Mouse (Mus musculus) thymus, postnatal 14 days (tissue): ENCODE results near the gene Slc4a2.

Source experiments
- DNase-seq: peaks from one replicate; pipeline ENCODE4 v3.0.0; 2021

The Slc4a2 gene

GRCm38 (mm10) chr5:24423129-24424003 lies at the start of gene Slc4a2, which contains the start of gene Cdk5:
Gene Slc4a2, plus strand, starts transcription at chr5:24423837.
Gene Cdk5, minus strand, starts transcription at chr5:24423530.
- peak; percentile 99 for DNase-seq

DNA sequence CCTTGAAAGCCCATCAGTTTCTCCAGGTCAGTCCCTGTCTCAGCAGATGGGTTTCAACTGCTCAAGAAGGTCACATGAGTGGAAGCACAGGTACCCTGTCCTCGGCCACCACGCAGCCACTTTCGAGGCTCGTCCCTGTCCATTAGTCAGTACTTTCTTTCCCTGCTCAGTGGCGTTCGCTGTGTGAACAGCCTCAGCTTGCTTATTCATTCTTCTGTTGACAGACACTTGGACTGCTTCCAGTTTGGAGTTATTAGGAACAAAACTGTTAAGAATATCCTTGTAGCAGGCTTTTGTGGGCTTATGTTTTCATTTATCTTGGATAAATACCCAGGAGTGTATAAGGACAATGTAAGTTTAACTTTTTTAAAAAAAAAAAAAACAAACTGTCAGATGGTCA lies 49.4 kb upstream of the Slc4a2 start:
- DNase-seq, result no peak

DNA sequence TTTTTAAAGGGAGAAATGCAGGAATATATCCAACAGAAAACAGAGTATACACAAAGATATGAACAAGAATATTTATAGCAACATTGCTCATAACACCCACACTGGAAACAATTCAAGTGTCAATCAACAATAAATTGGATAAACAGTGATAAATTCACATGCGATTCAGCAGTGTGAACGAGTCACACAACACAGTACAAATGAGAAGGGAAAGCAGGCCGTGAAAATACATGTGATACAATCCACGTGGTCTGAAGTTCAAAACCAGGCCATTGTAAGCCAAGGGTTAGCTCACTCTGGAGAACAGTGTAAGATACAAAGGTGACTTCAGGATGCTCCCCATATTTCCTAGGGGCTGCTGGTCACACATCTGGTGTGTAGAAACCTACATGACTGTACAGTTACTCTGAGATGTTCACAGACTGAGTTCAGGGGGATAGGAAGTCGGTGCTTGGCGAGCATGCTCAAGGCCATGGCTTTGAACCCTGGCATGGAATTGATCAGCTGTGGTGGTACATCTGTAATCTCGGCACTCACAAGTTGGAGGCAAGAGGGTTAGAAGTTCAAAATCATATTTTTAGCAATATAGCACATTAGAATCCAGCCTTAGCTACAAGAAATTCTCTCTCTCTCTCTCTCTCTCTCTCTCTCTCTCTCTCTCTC lies 48.8 kb upstream of the Slc4a2 start:
- no peak for DNase-seq

DNA sequence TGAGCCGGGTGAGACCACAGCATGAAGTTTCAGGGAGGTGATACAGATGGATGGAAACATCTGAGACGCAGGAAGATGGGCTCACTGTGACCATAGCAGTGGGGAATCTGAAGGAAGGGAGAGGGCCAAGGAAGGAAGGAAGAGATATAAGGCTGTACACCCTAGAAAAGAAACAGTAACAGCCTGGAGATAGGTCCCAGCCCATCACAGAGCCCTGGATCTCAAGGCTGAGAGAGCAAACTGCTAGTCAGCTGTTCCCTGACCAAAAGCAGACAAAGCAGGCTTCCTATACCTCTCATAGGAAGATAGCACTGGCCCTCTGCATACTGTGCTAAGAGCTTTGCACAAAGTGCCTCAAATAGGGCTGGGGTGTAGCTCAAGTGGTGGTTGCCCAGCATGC lies 44.9 kb upstream of the Slc4a2 start:
- DNase-seq, result no peak

- no peak for DNase-seq
Measured at GRCm38 (mm10) chr5:24379501-24379900, 44.1 kb upstream of the Slc4a2 start.

DNA sequence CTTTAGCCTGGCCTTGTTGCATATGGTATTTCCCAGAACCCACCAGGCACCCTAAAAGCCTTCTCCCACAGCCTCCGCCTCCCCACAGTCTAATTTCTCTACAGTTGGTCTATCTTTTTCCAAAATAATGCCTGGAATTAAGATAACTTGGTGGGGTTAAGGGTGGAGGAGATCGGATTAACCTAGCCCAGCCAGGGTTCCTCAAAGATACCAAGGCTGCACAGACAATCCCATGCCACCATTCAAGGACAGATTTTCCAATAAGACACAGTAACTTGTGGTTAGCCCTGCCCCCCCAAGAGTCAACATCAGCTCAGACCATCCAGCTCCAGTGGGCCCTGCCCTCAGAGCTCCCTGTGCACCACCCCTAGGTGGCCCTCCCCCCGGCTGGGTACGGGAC lies 43.1 kb upstream of the Slc4a2 start:
- DNase-seq, result no peak

- DNase-seq, result no peak
Measured at GRCm38 (mm10) chr5:24381486-24381885, 42.2 kb upstream of the Slc4a2 start.

DNA sequence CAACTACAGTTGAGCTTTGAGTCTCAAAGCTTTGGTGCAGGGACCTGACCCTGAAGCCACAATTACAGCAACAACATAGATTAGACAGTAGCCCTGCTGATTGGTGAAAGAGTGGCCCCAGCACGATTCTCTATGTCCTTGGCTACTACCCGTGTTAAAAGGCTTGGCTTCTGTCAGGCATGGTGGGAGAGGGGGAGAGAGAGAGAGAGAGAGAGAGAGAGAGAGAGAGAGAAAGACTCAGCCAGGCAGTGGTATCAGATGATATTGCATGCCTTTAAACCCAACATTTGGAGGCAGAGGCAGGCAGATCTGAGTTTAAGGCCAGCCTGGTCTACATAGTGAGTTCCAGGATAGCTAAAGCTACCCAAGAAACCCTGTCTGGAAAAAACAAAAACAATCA lies 41.6 kb upstream of the Slc4a2 start:
- no peak for DNase-seq

DNA sequence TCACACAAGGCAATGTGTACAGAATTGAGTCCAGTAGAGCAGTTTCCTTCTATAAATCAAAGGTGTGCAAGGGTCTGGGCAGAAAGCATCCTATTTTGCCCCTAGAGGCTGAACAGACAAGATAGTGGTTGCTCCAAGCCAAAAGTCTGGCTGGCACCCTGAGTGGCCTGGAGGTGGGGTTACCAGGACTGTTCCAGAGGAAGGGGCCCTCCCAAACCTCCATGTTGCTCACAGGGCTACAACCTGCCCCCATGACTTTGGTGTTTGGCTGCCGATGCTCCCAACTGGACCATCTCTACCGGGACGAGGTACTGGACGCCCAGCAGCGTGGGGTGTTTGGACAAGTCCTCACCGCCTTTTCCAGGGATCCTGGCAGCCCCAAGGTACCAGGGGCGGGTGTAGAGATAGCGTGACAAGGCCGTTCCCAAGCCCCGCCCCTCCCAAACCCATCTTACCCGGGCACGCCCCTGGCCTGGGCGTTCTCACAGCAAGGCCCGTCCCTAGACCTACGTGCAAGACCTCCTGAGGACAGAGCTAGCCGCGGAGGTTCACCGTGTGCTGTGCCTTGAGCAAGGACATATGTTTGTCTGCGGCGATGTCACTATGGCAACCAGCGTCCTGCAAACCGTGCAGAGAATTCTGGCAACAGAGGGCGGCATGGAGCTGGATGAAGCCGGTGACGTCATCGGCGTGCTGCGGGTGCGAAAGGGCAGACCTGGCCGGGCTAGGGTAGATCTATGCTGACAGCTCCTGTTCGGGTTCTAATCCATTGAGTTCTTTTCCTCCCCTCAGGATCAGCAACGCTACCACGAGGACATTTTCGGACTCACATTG lies 40.4 kb upstream of the Slc4a2 start:
- DNase-seq, result peak; percentile 92

DNA sequence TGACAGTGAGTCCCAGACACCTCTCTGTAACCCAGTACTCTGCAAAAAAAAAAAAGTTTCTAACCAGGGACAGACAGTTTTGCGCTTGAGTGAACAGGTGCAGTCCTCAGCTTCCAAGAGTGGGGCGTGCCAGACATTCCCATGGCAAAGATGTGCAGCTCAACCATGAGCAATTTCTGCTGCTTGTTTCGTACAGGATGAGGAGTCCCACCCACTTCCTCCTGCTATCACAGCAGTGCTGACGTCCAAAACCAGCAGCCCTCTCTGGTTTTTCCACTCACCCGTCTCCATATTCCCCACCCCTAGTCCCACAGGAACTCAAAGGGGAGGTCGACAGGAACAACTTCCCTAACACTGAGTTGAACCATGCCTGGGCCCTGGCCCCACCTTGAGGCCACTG lies 39.2 kb upstream of the Slc4a2 start:
- DNase-seq, result no peak

GRCm38 (mm10) chr5:24385374-24385773 lies 38.3 kb upstream of the Slc4a2 start:
- no peak for DNase-seq

DNA sequence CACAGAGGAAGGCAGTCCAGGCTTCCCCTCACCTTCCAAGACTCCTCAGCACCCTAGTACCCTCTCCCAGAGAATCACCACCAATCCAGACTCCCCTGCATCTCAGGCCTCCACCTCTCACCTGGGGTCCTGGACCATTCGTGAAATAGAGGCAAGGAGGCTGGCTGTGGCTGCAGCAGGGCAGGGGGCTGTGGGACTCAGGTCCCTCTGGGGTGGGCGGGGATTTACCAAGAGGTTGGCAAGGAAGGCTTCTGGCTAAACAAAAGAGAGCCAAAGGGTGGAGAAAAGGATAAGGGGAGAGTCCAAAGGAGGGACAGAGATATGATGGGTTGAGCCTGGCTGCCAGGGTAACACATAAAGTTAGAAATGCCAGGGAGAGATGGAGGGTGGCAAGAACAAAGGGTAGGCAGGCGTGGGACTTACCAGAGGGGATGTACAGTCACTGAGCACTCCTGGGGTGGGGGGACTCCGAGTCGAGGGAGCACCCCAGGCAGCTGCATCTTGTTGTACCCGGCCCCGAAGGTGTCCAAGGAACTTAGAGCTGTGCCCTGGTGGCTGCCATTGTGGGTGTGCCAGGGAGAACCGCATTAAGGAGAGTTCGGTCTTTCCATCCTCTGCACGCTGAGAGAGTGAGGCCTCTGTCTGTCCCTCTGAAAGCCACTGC lies 37.6 kb upstream of the Slc4a2 start:
- no peak for DNase-seq

DNA sequence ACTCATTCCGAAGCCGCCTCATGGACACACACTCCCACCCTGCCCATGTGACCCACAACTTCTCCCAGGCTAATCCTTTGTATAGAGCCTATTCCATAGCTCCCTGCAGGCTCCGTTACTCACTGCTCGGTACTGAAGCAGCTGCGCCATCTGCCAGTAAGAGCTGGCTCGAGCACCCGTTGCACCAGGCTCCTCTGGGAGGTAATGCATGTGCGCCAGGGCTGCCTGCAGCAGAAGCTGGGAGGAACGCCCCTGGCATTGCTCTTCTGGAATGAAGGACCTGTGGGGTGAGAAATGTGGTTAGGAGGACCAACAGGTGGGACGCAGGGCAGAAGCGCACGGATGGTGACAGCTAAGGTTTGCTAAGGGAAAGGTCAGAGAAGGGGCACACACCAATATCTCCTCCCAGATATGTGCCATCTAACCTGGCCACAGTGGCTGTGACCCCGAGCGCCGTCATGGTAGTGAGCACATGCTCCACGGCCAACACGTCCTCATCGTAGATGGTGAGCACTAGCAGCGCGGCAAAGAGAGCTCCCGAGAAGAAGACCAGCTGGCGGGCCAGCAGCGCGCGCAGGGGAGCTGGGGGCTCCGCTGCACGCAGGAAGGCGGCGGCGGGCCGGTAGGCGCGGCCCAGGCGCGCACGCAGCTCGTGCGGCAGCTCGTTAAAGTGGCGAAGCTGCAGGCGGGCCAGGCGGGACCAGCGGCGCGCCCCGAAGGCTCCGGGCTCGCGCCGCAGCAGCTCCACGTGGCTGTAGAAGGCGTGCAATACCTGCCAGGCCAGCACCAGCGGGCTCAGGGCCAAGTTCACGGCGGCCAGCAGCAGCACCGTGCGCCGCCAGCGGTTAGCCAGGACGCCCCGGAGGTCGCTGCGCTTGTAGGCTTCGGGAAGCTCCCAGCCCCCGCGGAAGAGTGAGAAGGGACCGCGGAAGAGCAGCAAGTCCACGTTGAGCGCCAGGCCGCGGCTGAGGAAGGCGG lies 36.1 kb upstream of the Slc4a2 start:
- DNase-seq, result peak; percentile 63

DNA sequence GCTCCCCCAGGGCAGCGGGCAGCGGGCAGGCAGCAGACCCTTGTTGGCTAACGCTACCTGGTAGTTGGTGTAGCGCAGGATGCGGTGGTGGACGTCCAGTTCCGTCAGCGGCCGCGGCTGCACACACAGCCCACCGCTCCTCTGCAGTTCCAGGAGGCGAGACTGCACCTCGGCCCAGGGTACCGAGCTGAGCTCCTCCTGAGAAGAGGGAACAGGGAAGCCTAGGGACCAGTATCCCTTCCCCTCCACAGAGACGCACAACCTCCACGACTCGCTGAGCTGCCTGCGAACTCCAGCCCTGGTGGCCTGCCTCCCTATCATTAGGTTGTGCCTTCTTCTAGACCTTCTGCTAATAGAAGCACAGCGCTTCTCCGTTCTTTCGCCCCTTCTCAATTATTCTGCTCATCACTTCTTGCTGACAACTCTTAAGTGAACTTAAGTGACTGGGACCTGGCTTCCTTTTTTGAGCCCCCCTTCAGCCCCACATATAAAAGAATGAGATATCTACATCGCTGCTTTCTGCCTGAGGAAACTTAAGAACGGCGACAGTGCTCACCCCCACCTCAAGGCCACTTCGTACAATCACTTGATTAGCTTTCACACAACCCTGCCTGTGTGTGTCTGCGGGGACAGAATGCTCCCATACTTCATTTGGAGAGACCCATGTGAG lies 35.3 kb upstream of the Slc4a2 start:
- no peak for DNase-seq

- peak; percentile 53 for DNase-seq
Measured at GRCm38 (mm10) chr5:24389011-24389657, 34.5 kb upstream of the Slc4a2 start.

DNA sequence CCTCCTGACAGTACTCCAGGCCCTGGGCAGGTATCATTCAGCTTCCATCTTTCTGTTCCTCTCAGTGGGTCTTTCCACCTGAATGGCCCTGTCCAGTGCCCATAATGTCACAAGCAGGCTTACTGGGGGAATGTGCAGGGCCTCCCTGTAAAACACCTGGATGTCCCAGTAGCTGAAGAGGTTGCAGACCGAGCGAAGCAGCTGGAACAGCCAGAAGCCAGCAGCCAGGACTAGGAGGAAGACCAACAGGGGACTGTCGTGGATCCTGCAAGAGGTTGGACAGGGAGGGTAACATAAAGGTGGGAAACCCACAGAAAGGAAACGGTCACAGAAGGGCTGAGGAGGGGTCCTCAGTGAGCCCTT lies 34.0 kb upstream of the Slc4a2 start:
- no peak for DNase-seq

- no peak for DNase-seq
Measured at GRCm38 (mm10) chr5:24391864-24392263, 31.8 kb upstream of the Slc4a2 start, which contains the start of gene Atg9b. Gene Atg9b, minus strand, starts transcription at chr5:24392143.

- DNase-seq, result no peak
Measured at GRCm38 (mm10) chr5:24392724-24393123, 30.9 kb upstream of the Slc4a2 start.

DNA sequence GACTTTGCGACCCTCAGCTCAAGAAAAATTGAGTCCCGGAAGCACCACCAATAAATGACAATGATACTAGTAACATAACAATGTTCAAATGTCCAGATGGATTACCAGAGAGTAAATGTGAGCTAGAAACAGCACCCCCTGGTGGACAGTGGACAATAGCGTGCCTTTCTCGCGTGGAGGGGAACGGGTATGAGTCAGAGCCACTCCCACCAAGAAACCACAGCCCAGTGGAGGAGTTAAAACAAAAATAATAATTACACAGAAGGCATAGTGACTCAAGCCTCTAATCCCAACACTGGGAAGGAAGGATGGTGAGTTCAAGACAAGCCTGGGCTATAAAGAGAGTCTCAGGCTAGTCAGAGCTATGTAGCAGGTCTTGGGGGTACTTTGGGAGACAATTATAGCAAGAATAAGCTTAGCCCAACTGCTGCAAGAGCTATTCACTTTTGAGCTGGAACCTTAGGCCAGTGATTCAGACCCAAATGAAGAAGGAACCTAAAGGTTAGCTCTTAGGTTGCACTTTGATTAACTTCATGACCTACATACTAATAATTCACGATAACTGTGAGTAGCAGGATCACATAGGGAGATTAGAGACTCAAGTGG lies 30.1 kb upstream of the Slc4a2 start, which contains the start of gene Abcb8:
Gene Abcb8 (plus strand): TSS at position 272 of the 606 bp plus-strand sequence.
- peak; percentile 90 for DNase-seq
